Mouse (Mus musculus): Measurements from ENCODE around the gene Park7. TPM values are rescaled to one million over a fixed set of nuclear protein-coding genes. Genes with fewer than 3 reads are reported as not detected.

Park7 gene
- polyA plus RNA-seq, 1 experiment from 2014 or later, result 262 TPM

DNA sequence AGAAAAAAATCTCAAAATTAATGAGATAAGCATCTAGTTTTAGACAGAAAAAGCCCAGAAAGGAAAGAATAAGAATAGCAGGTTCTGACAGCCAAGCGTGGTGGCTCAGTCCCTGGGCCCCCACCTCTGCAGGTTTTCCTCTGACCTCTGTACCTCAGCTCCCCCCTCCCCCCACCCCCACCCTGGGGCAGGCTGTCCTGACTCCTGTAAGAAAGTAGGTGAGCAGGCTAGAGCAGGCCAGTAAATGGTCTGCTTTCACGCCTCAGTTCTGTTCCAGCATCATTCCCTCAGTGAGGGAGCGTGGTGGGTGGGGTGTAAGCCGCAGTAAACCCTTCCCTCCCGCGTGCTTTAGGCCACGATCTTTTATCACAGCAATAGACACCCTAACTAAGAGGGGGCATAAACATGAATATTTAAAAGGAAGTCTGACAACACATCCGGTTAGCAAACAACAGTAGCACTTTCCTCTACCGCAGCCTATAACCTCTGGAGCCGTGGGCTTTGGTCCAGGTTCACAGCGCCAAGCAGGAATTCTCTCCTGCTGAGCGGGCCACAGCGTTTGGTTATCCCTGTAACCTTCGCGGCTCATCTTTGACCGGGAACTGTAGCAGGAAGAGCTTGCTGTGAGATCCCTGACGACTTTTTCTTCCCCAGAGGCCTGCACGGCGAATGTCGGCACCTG, 24.8 kb downstream of the Park7 start:
- no peaks in the 10 kb centered on the region for H3K36me3 ChIP-seq (ENCODE audit: control insufficient read depth, insufficient read depth, low read length)
- H3K4me3 ChIP-seq (ENCODE audit: low read depth, low read length), result no peak overlapping the region
- TF ChIP-seq EP300 (optimal IDR thresholded peaks at IDR 0.05) (no peak), CTCF (IDR thresholded peaks at IDR 0.05; ENCODE audit: low read depth) (peak; percentile 41)
- no peak for DNase-seq (ENCODE audit: low spot score)
- H3K9me3 ChIP-seq (ENCODE audit: control insufficient read depth, low read length), result no peaks in the 10 kb centered on the region
- H3K4me2 ChIP-seq (replicated peaks; ENCODE audit: low read depth), result peak overlapping the region; percentile 51
- no peaks in the 10 kb centered on the region for H3K27me3 ChIP-seq (ENCODE audit: control insufficient read depth, insufficient read depth, low read length)
- peak; percentile 54; the same call in 1 of the 2 replicates for ATAC-seq (ENCODE audit: low FRiP score, low TSS enrichment)
- H3K9ac ChIP-seq (ENCODE audit: low read length), result 0 out of 2 replicates have a peak overlapping the region, but pooled peaks have one; percentile 18
- H3K27ac ChIP-seq (replicated peaks), result peak overlapping the region; percentile 67
- peaks cover 4% of the 10 kb centered on the region; the same call in 1 of the 2 replicates for H3K4me1 ChIP-seq (replicated peaks; ENCODE audit: control insufficient read depth, insufficient read depth)
- 31% methylated on average over 20 of the region's 20 CpGs for WGBS

DNA sequence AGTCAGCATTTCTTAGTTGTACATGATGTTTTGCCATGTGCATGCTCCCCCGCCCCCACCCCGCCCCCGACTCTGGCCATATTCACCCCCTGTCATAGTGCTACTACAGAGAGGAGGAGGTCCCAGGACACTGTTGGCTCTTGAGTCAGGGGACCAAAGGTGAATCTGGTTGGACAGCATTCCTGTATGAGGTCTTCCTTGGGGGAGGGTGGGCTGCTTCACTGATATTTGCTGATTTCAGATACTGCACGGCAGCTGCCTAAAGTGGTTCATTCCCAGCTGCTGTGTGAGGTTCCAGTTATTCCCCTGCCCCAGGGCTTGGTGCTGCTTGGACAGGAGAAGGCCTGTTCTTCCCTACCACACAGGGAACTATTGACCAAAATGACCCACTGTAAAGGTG, 25.7 kb downstream of the Park7 start:
- Histone ChIP-seq H3K4me2 (replicated peaks; ENCODE audit: low read depth) (no peak overlapping the region), H3K4me1 (replicated peaks; ENCODE audit: control insufficient read depth, insufficient read depth) (peaks cover 4% of the 10 kb centered on the region; the same call in 1 of the 2 replicates), H3K9ac (ENCODE audit: low read length) (no peak overlapping the region), H3K9me3 (ENCODE audit: control insufficient read depth, low read length) (no peaks in the 10 kb centered on the region), H3K4me3 (ENCODE audit: low read depth, low read length) (no peak overlapping the region), H3K27me3 (ENCODE audit: control insufficient read depth, insufficient read depth, low read length) (no peaks in the 10 kb centered on the region), H3K27ac (replicated peaks) (no peak overlapping the region), H3K36me3 (ENCODE audit: control insufficient read depth, insufficient read depth, low read length) (no peaks in the 10 kb centered on the region)
- 48% methylated on average over 4 of the region's 4 CpGs for WGBS
- TF ChIP-seq EP300 (optimal IDR thresholded peaks at IDR 0.05), result no peak
- no peak for TF ChIP-seq CTCF (IDR thresholded peaks at IDR 0.05; ENCODE audit: low read depth)
- ATAC-seq (ENCODE audit: low FRiP score, low TSS enrichment), result no peak
- DNase-seq (ENCODE audit: low spot score), result no peak

DNA sequence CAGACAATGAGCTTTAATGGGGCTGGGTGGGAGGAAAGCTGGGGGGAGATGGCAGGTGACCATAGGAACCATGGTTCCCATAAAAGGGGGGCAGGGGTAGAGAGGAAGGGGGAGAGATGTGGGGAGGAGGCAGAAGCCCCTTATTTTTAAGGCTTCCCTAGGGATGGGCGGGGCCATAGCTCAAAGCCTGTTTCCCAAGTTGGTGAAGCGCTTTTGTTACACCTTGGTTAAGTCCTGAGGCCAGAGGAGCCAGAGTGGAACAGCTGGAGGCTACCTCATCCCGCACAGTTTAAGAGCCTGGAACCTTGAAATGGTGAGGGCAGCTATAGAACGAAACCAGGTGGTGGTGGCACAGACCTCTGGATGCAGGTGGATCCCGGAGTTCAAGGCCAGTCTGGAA, 26.3 kb downstream of the Park7 start:
- Histone ChIP-seq H3K4me2 (replicated peaks; ENCODE audit: low read depth) (no peak overlapping the region), H3K4me3 (ENCODE audit: low read depth, low read length) (no peak overlapping the region), H3K9me3 (ENCODE audit: control insufficient read depth, low read length) (no peaks in the 10 kb centered on the region), H3K36me3 (ENCODE audit: control insufficient read depth, insufficient read depth, low read length) (no peaks in the 10 kb centered on the region), H3K27me3 (ENCODE audit: control insufficient read depth, insufficient read depth, low read length) (no peaks in the 10 kb centered on the region), H3K9ac (ENCODE audit: low read length) (no peak overlapping the region), H3K27ac (replicated peaks) (no peak overlapping the region), H3K4me1 (replicated peaks; ENCODE audit: control insufficient read depth, insufficient read depth) (peaks cover 4% of the 10 kb centered on the region; the same call in 1 of the 2 replicates)
- WGBS, result 83% methylated on average over 5 of the region's 5 CpGs
- DNase-seq (ENCODE audit: low spot score) (no peak), ATAC-seq (ENCODE audit: low FRiP score, low TSS enrichment) (no peak)
- TF ChIP-seq CTCF (IDR thresholded peaks at IDR 0.05; ENCODE audit: low read depth) (no peak), EP300 (optimal IDR thresholded peaks at IDR 0.05) (no peak)

DNA sequence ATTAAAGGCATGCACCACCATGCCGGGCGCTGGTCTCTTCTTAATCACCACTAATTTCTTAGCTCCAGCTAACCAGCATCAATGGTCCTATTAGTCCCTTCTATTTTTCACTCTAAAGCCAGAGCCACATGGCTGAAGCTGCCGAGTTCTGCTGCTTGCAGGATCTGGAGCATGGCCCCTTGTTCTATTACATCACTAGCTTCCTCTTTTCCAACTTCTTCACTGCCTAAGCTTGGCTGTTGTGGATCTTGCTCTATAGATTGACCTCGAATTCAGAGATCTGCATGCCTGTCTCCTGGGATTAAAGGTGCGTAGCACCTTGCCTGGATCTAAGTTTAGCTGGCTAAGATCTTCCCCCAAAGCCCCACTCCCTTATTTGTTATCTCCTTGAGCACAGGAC, 31.6 kb downstream of the Park7 start:
- 84% methylated on average over 5 of the region's 5 CpGs for WGBS
- TF ChIP-seq CTCF (IDR thresholded peaks at IDR 0.05; ENCODE audit: low read depth) (no peak), EP300 (optimal IDR thresholded peaks at IDR 0.05) (no peak)
- DNase-seq (ENCODE audit: low spot score), result no peak
- no peak overlapping the region for H3K27ac ChIP-seq (replicated peaks)
- H3K4me1 ChIP-seq (replicated peaks; ENCODE audit: control insufficient read depth, insufficient read depth), result no peaks in the 10 kb centered on the region
- H3K9ac ChIP-seq (ENCODE audit: low read length), result no peak overlapping the region
- ATAC-seq (ENCODE audit: low FRiP score, low TSS enrichment), result no peak
- no peaks in the 10 kb centered on the region for H3K27me3 ChIP-seq (ENCODE audit: control insufficient read depth, insufficient read depth, low read length)
- H3K36me3 ChIP-seq (ENCODE audit: control insufficient read depth, insufficient read depth, low read length), result no peaks in the 10 kb centered on the region
- no peak overlapping the region for H3K4me3 ChIP-seq (ENCODE audit: low read depth, low read length)
- no peak overlapping the region for H3K4me2 ChIP-seq (replicated peaks; ENCODE audit: low read depth)
- H3K9me3 ChIP-seq (ENCODE audit: control insufficient read depth, low read length), result peaks cover 16% of the 10 kb centered on the region

DNA sequence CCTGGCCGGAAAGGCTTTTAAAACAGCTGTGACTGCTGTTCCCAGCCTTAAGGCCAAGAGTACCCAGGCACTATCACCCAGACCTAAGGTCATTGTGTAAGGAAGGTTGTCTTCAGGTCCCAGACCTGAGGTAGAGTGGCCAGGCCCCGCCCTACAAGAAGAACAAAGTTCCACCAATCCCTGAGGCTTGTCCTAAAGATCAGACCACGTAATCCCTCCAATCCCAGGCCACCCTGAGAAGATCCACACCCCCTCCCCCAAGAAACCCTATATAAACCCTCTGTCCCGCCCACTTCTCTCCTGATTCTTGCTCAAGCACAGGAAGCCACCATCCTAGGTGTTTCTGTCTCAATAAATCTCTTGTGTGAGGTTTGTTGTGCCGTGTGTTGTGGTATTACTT, 33.9 kb downstream of the Park7 start:
- 92% methylated on average over 5 of the region's 5 CpGs for WGBS
- H3K27me3 ChIP-seq (ENCODE audit: control insufficient read depth, insufficient read depth, low read length), result no peaks in the 10 kb centered on the region

DNA sequence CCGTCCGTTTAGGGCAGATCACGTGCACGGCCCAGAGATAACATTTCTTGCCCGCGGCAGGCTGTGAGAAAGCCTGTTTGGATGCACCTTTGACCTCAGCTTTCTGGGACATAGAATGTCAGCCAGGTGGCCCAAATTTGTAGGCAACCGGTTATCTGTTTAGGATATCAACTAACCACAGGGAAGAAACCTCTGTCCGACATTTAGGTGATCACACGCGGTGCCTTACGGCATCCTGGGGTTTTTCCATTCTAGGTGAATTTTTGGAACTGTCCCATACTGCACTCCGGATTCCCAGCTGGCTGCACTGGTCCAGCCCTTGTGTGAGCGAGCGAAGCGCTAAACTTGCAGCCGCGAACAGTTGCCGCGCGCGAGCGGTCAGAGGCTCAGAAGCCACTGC, 34.6 kb downstream of the Park7 start:
- Histone ChIP-seq H3K4me1 (replicated peaks; ENCODE audit: control insufficient read depth, insufficient read depth) (no peaks in the 10 kb centered on the region), H3K9me3 (ENCODE audit: control insufficient read depth, low read length) (peaks cover 16% of the 10 kb centered on the region), H3K9ac (ENCODE audit: low read length) (no peak overlapping the region), H3K4me3 (ENCODE audit: low read depth, low read length) (no peak overlapping the region), H3K4me2 (replicated peaks; ENCODE audit: low read depth) (no peak overlapping the region), H3K36me3 (ENCODE audit: control insufficient read depth, insufficient read depth, low read length) (no peaks in the 10 kb centered on the region), H3K27ac (replicated peaks) (no peak overlapping the region), H3K27me3 (ENCODE audit: control insufficient read depth, insufficient read depth, low read length) (no peaks in the 10 kb centered on the region)
- no peak for TF ChIP-seq CTCF (IDR thresholded peaks at IDR 0.05; ENCODE audit: low read depth)
- TF ChIP-seq EP300 (optimal IDR thresholded peaks at IDR 0.05), result no peak
- WGBS, result 95% methylated on average over 22 of the region's 22 CpGs
- DNase-seq (ENCODE audit: low spot score) (no peak), ATAC-seq (ENCODE audit: low FRiP score, low TSS enrichment) (no peak)

More for the DNA sequence above, 33.9 kb downstream of the Park7 start:
- ATAC-seq (ENCODE audit: low FRiP score, low TSS enrichment), result no peak
- H3K4me1 ChIP-seq (replicated peaks; ENCODE audit: control insufficient read depth, insufficient read depth), result no peaks in the 10 kb centered on the region
- no peak for DNase-seq (ENCODE audit: low spot score)
- no peak overlapping the region for H3K9ac ChIP-seq (ENCODE audit: low read length)
- H3K9me3 ChIP-seq (ENCODE audit: control insufficient read depth, low read length), result peaks cover 16% of the 10 kb centered on the region
- TF ChIP-seq EP300 (optimal IDR thresholded peaks at IDR 0.05) (no peak), CTCF (IDR thresholded peaks at IDR 0.05; ENCODE audit: low read depth) (no peak)
- no peaks in the 10 kb centered on the region for H3K36me3 ChIP-seq (ENCODE audit: control insufficient read depth, insufficient read depth, low read length)
- no peak overlapping the region for H3K4me2 ChIP-seq (replicated peaks; ENCODE audit: low read depth)
- H3K4me3 ChIP-seq (ENCODE audit: low read depth, low read length), result no peak overlapping the region
- no peak overlapping the region for H3K27ac ChIP-seq (replicated peaks)

Measured in stomach, postnatal 0 days (tissue).